Mouse (Mus musculus): Measurements from ENCODE around the gene Rap1gap. TPM values are rescaled to one million over a fixed set of nuclear protein-coding genes. Genes with fewer than 3 reads are reported as not detected.

Rap1gap gene
- polyA plus RNA-seq, 1 experiment from 2014 or later = 1.3 TPM

- whole genome bisulfite sequencing (ENCODE audit: missing documents) = 43% methylated on average over 16 of the region's 17 CpGs
- Histone ChIP-seq H3K27ac (no peak overlapping the region), H3K4me3 (ENCODE audit: inconsistent target) (no peak overlapping the region), H3K36me3 (ENCODE audit: inconsistent target) (no peaks in the 10 kb centered on the region), H3K79me2 (ENCODE audit: inconsistent target) (no peaks in the 10 kb centered on the region)
Measured at GRCm38 (mm10) chr4:137728399-137729154, 64.1 kb downstream of the Rap1gap start.

GRCm38 (mm10) chr4:137729155-137729855 is 64.8 kb downstream of the Rap1gap start:
- 40% methylated on average over 24 of the region's 24 CpGs for WGBS (ENCODE audit: missing documents)
- no peaks in the 10 kb centered on the region for H3K36me3 ChIP-seq (ENCODE audit: inconsistent target)
- H3K79me2 ChIP-seq (ENCODE audit: inconsistent target) = no peaks in the 10 kb centered on the region
- no peak overlapping the region for H3K4me3 ChIP-seq (ENCODE audit: inconsistent target)
- H3K27ac ChIP-seq = no peak overlapping the region

- no peak overlapping the region for H3K27ac ChIP-seq
- no peak overlapping the region for H3K4me3 ChIP-seq (ENCODE audit: inconsistent target)
- no peaks in the 10 kb centered on the region for H3K36me3 ChIP-seq (ENCODE audit: inconsistent target)
- H3K79me2 ChIP-seq (ENCODE audit: inconsistent target) = no peaks in the 10 kb centered on the region
- 26% methylated on average over 3 of the region's 3 CpGs for WGBS (ENCODE audit: missing documents)
Measured at GRCm38 (mm10) chr4:137730134-137730533, 65.6 kb downstream of the Rap1gap start.

- 77% methylated on average over 7 of the region's 8 CpGs for WGBS (ENCODE audit: missing documents)
- Histone ChIP-seq H3K79me2 (ENCODE audit: inconsistent target) (no peaks in the 10 kb centered on the region), H3K36me3 (ENCODE audit: inconsistent target) (no peaks in the 10 kb centered on the region), H3K4me3 (ENCODE audit: inconsistent target) (no peak overlapping the region), H3K27ac (no peak overlapping the region)
Measured at GRCm38 (mm10) chr4:137730757-137731156, 66.2 kb downstream of the Rap1gap start.

- Histone ChIP-seq H3K79me2 (ENCODE audit: inconsistent target) (no peaks in the 10 kb centered on the region), H3K27ac (no peak overlapping the region), H3K36me3 (ENCODE audit: inconsistent target) (no peaks in the 10 kb centered on the region), H3K4me3 (ENCODE audit: inconsistent target) (no peak overlapping the region)
- WGBS (ENCODE audit: missing documents) = 86% methylated on average over 10 of the region's 10 CpGs
Measured at GRCm38 (mm10) chr4:137731891-137732290, 67.4 kb downstream of the Rap1gap start.

GRCm38 (mm10) chr4:137732361-137732760 is 67.8 kb downstream of the Rap1gap start:
- Histone ChIP-seq H3K4me3 (ENCODE audit: inconsistent target) (no peak overlapping the region), H3K27ac (no peak overlapping the region), H3K79me2 (ENCODE audit: inconsistent target) (no peaks in the 10 kb centered on the region), H3K36me3 (ENCODE audit: inconsistent target) (no peaks in the 10 kb centered on the region)
- WGBS (ENCODE audit: missing documents) = 85% methylated on average over 3 of the region's 3 CpGs

GRCm38 (mm10) chr4:137732962-137733361 is 68.4 kb downstream of the Rap1gap start:
- H3K27ac ChIP-seq = no peak overlapping the region
- no peaks in the 10 kb centered on the region for H3K79me2 ChIP-seq (ENCODE audit: inconsistent target)
- H3K4me3 ChIP-seq (ENCODE audit: inconsistent target) = no peak overlapping the region
- 91% methylated on average over 3 of the region's 3 CpGs for WGBS (ENCODE audit: missing documents)
- no peaks in the 10 kb centered on the region for H3K36me3 ChIP-seq (ENCODE audit: inconsistent target)

- no peaks in the 10 kb centered on the region for H3K79me2 ChIP-seq (ENCODE audit: inconsistent target)
- H3K4me3 ChIP-seq (ENCODE audit: inconsistent target) = no peak overlapping the region
- no peak overlapping the region for H3K27ac ChIP-seq
- no peaks in the 10 kb centered on the region for H3K36me3 ChIP-seq (ENCODE audit: inconsistent target)
- 79% methylated on average over 5 of the region's 5 CpGs for whole genome bisulfite sequencing (ENCODE audit: missing documents)
Measured at GRCm38 (mm10) chr4:137733459-137733858, 68.9 kb downstream of the Rap1gap start.

- Histone ChIP-seq H3K4me3 (ENCODE audit: inconsistent target) (no peak overlapping the region), H3K79me2 (ENCODE audit: inconsistent target) (no peaks in the 10 kb centered on the region), H3K27ac (no peak overlapping the region), H3K36me3 (ENCODE audit: inconsistent target) (no peaks in the 10 kb centered on the region)
- 73% methylated on average over 11 of the region's 11 CpGs for WGBS (ENCODE audit: missing documents)
Measured at GRCm38 (mm10) chr4:137736220-137736701, 71.7 kb downstream of the Rap1gap start.

GRCm38 (mm10) chr4:137737760-137738159 is 73.2 kb downstream of the Rap1gap start:
- Histone ChIP-seq H3K27ac (no peak overlapping the region), H3K4me3 (ENCODE audit: inconsistent target) (no peak overlapping the region), H3K36me3 (ENCODE audit: inconsistent target) (no peaks in the 10 kb centered on the region), H3K79me2 (ENCODE audit: inconsistent target) (no peaks in the 10 kb centered on the region)
- WGBS (ENCODE audit: missing documents) = 60% methylated on average over 3 of the region's 3 CpGs

GRCm38 (mm10) chr4:137739151-137739923 is 74.8 kb downstream of the Rap1gap start:
- H3K4me3 ChIP-seq (ENCODE audit: inconsistent target) = no peak overlapping the region
- H3K79me2 ChIP-seq (ENCODE audit: inconsistent target) = no peaks in the 10 kb centered on the region
- no peak overlapping the region for H3K27ac ChIP-seq
- WGBS (ENCODE audit: missing documents) = 60% methylated on average over 9 of the region's 9 CpGs
- H3K36me3 ChIP-seq (ENCODE audit: inconsistent target) = no peaks in the 10 kb centered on the region

- 50% methylated on average over 7 of the region's 7 CpGs for WGBS (ENCODE audit: missing documents)
- no peaks in the 10 kb centered on the region for H3K36me3 ChIP-seq (ENCODE audit: inconsistent target)
- H3K27ac ChIP-seq = no peak overlapping the region
- no peaks in the 10 kb centered on the region for H3K79me2 ChIP-seq (ENCODE audit: inconsistent target)
- no peak overlapping the region for H3K4me3 ChIP-seq (ENCODE audit: inconsistent target)
Measured at GRCm38 (mm10) chr4:137740350-137740749, 75.8 kb downstream of the Rap1gap start.

GRCm38 (mm10) chr4:137743791-137744190 is 79.3 kb downstream of the Rap1gap start:
- Histone ChIP-seq H3K36me3 (ENCODE audit: inconsistent target) (no peaks in the 10 kb centered on the region), H3K4me3 (ENCODE audit: inconsistent target) (no peak overlapping the region), H3K79me2 (ENCODE audit: inconsistent target) (no peaks in the 10 kb centered on the region), H3K27ac (no peak overlapping the region)
- 70% methylated on average over 7 of the region's 7 CpGs for WGBS (ENCODE audit: missing documents)

GRCm38 (mm10) chr4:137744433-137744918 is 80.0 kb downstream of the Rap1gap start:
- no peaks in the 10 kb centered on the region for H3K36me3 ChIP-seq (ENCODE audit: inconsistent target)
- no peak overlapping the region for H3K4me3 ChIP-seq (ENCODE audit: inconsistent target)
- 66% methylated on average over 12 of the region's 13 CpGs for WGBS (ENCODE audit: missing documents)

More at GRCm38 (mm10) chr4:137744433-137744918, 80.0 kb downstream of the Rap1gap start:
- no peaks in the 10 kb centered on the region for H3K79me2 ChIP-seq (ENCODE audit: inconsistent target)
- no peak overlapping the region for H3K27ac ChIP-seq
